Comparison of ENCODE assay signal across 14 mouse cellular contexts in the genomic region with DNA sequence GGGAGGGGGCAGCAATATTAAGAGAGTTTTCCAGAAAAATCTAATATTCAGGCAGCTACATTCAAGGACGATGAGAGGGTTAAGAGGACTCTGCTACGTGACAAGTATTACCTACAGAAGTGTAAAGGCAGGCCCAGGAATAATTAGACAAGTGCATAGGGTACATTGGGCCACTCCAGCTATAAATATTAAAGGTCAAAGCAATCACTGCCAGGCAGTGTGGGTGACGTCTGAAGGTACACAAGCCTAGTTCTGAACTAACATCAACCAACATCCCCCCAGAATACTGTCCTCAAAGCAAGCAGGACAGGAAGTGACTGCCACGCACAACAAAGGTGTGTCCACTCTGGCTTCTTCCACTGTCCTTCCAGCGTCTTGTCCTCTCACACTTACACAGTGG.
DNase-seq lines count a peak whose midpoint lies in the region; ATAC-seq lines count a peak whose summit lies in the region.
"Had no signal": no experiment of that assay in that cellular context is flagged by ENCODE, and none has a peak within 500 bp of the region (broad histone marks: within the 10 kb centered on the region; RNA-seq: fewer than 3 reads in every experiment).

No protein-coding gene starts in this region.

- H3K27ac ChIP-seq in forebrain, embryonic 15.5 days (replicated peaks) = peak overlapping the region; percentile 86; the same call in 1 of the 2 replicates
- no peak overlapping the region for H3K27ac ChIP-seq in forebrain, embryonic 13.5 days
- H3K27ac ChIP-seq in heart, embryonic 14.5 days (replicated peaks in 1 of 2; ENCODE audit: control insufficient read depth in 1 of 2, insufficient read depth in 1 of 2, low read depth in 2 of 2, low read length in 2 of 2) = peak overlapping the region; percentile 47 to 51; a peak in 3 of 4 replicates
- H3K27ac ChIP-seq in heart, embryonic 11.5 days (ENCODE audit: low read depth, low read length) = no peak overlapping the region
- H3K27ac ChIP-seq in midbrain, embryonic 12.5 days (replicated peaks) = peak overlapping the region; percentile 43; the same call in 1 of the 2 replicates
- H3K27ac ChIP-seq in midbrain, embryonic 14.5 days (replicated peaks; ENCODE audit: low read depth, low read length) = no peak overlapping the region
- H3K27ac ChIP-seq: embryonic facial prominence, embryonic 13.5 days; limb, embryonic 15.5 days; stomach, embryonic 15.5 days had no signal

- no peaks in the 10 kb centered on the region for H3K9me3 ChIP-seq in forebrain, embryonic 15.5 days
- no peaks in the 10 kb centered on the region for H3K9me3 ChIP-seq in forebrain, embryonic 13.5 days (replicated peaks)
- no peaks in the 10 kb centered on the region for H3K9me3 ChIP-seq in heart, embryonic 14.5 days (ENCODE audit: control insufficient read depth, low read length)
- no peaks in the 10 kb centered on the region for H3K9me3 ChIP-seq in heart, embryonic 11.5 days (replicated peaks; ENCODE audit: control insufficient read depth, low read length)
- no peaks in the 10 kb centered on the region for H3K9me3 ChIP-seq in midbrain, embryonic 12.5 days
- no peaks in the 10 kb centered on the region for H3K9me3 ChIP-seq in midbrain, embryonic 14.5 days (ENCODE audit: control insufficient read depth, low read length)
- H3K9me3 ChIP-seq: embryonic facial prominence, embryonic 13.5 days; limb, embryonic 15.5 days; stomach, embryonic 15.5 days had no signal

- no peak overlapping the region for H3K9ac ChIP-seq in forebrain, embryonic 15.5 days (replicated peaks)
- H3K9ac ChIP-seq in forebrain, embryonic 13.5 days = no peak overlapping the region
- no peak overlapping the region for H3K9ac ChIP-seq in heart, embryonic 14.5 days (ENCODE audit: low read length)
- H3K9ac ChIP-seq in heart, embryonic 11.5 days (ENCODE audit: low read depth, low read length) = no peak overlapping the region
- no peak overlapping the region for H3K9ac ChIP-seq in midbrain, embryonic 12.5 days (replicated peaks)
- no peak overlapping the region for H3K9ac ChIP-seq in midbrain, embryonic 14.5 days (replicated peaks; ENCODE audit: low read length)
- H3K9ac ChIP-seq: embryonic facial prominence, embryonic 13.5 days; limb, embryonic 15.5 days; stomach, embryonic 15.5 days had no signal

- no peak overlapping the region for H3K4me2 ChIP-seq in forebrain, embryonic 15.5 days (replicated peaks)
- no peak overlapping the region for H3K4me2 ChIP-seq in forebrain, embryonic 13.5 days
- H3K4me2 ChIP-seq in heart, embryonic 14.5 days (ENCODE audit: low read length) = no peak overlapping the region
- no peak overlapping the region for H3K4me2 ChIP-seq in heart, embryonic 11.5 days
- H3K4me2 ChIP-seq in midbrain, embryonic 12.5 days (replicated peaks) = no peak overlapping the region
- no peak overlapping the region for H3K4me2 ChIP-seq in midbrain, embryonic 14.5 days (ENCODE audit: low read length)
- H3K4me2 ChIP-seq: embryonic facial prominence, embryonic 13.5 days; limb, embryonic 15.5 days; stomach, embryonic 15.5 days had no signal

- H3K4me1 ChIP-seq in forebrain, embryonic 15.5 days = peaks cover 31% of the 10 kb centered on the region
- peaks cover 37% of the 10 kb centered on the region for H3K4me1 ChIP-seq in forebrain, embryonic 13.5 days
- H3K4me1 ChIP-seq in heart, embryonic 14.5 days (ENCODE audit: control insufficient read depth in 2 of 2, insufficient read depth in 2 of 2, low read length in 2 of 2) = peaks cover 4 to 15% of the 10 kb centered on the region in 2 experiments
- peaks cover 14% of the 10 kb centered on the region; the same call in 1 of the 2 replicates for H3K4me1 ChIP-seq in heart, embryonic 11.5 days (ENCODE audit: control insufficient read depth, insufficient read depth, low read length)
- peaks cover 21% of the 10 kb centered on the region for H3K4me1 ChIP-seq in midbrain, embryonic 12.5 days
- H3K4me1 ChIP-seq in midbrain, embryonic 14.5 days (ENCODE audit: control insufficient read depth, insufficient read depth, low read length) = peaks cover 13% of the 10 kb centered on the region

- no peaks in the 10 kb centered on the region for H3K27me3 ChIP-seq in forebrain, embryonic 15.5 days
- H3K27me3 ChIP-seq in forebrain, embryonic 13.5 days = no peaks in the 10 kb centered on the region
- H3K27me3 ChIP-seq in heart, embryonic 14.5 days (ENCODE audit: control insufficient read depth, insufficient read depth, low read length) = no peaks in the 10 kb centered on the region
- H3K27me3 ChIP-seq in heart, embryonic 11.5 days (ENCODE audit: control insufficient read depth, insufficient read depth, low read length) = no peaks in the 10 kb centered on the region
- H3K27me3 ChIP-seq in midbrain, embryonic 12.5 days = no peaks in the 10 kb centered on the region
- H3K27me3 ChIP-seq in midbrain, embryonic 14.5 days (ENCODE audit: control insufficient read depth, insufficient read depth, low read length) = no peaks in the 10 kb centered on the region
- H3K27me3 ChIP-seq: CH12.LX; embryonic facial prominence, embryonic 13.5 days; limb, embryonic 15.5 days; stomach, embryonic 15.5 days had no signal

- H3K36me3 ChIP-seq in forebrain, embryonic 15.5 days = no peaks in the 10 kb centered on the region
- H3K36me3 ChIP-seq in forebrain, embryonic 13.5 days (ENCODE audit: poor library complexity, severe bottlenecking) = no peaks in the 10 kb centered on the region
- H3K36me3 ChIP-seq in heart, embryonic 14.5 days (ENCODE audit: control insufficient read depth, insufficient read depth, low read length) = no peaks in the 10 kb centered on the region
- H3K36me3 ChIP-seq in heart, embryonic 11.5 days (ENCODE audit: control insufficient read depth, insufficient read depth, low read length) = no peaks in the 10 kb centered on the region
- no peaks in the 10 kb centered on the region for H3K36me3 ChIP-seq in midbrain, embryonic 12.5 days
- H3K36me3 ChIP-seq in midbrain, embryonic 14.5 days (ENCODE audit: control insufficient read depth, insufficient read depth, low read length) = no peaks in the 10 kb centered on the region
- H3K36me3 ChIP-seq: embryonic facial prominence, embryonic 13.5 days; limb, embryonic 15.5 days; stomach, embryonic 15.5 days had no signal

- WGBS in forebrain, embryonic 15.5 days = 85% methylated on average over 5 of the region's 5 CpGs
- WGBS in forebrain, embryonic 13.5 days = 84% methylated on average over 5 of the region's 5 CpGs
- WGBS in heart, embryonic 14.5 days = 68% methylated on average over 5 of the region's 5 CpGs
- WGBS in heart, embryonic 11.5 days (ENCODE audit: insufficient replicate concordance) = 69% methylated on average over 5 of the region's 5 CpGs
- 81% methylated on average over 5 of the region's 5 CpGs for WGBS in midbrain, embryonic 12.5 days
- WGBS in midbrain, embryonic 14.5 days = 77% methylated on average over 5 of the region's 5 CpGs

- no peak overlapping the region for H3K4me3 ChIP-seq in forebrain, embryonic 15.5 days
- no peak overlapping the region for H3K4me3 ChIP-seq in forebrain, embryonic 13.5 days
- H3K4me3 ChIP-seq in heart, embryonic 14.5 days (ENCODE audit: control insufficient read depth in 1 of 2, insufficient read depth in 1 of 2, low read depth in 1 of 2, low read length in 2 of 2) = no peak overlapping the region
- H3K4me3 ChIP-seq in heart, embryonic 11.5 days (ENCODE audit: low read depth, low read length) = no peak overlapping the region
- H3K4me3 ChIP-seq in midbrain, embryonic 12.5 days = no peak overlapping the region
- no peak overlapping the region for H3K4me3 ChIP-seq in midbrain, embryonic 14.5 days (replicated peaks; ENCODE audit: low read depth, low read length)
- H3K4me3 ChIP-seq: embryonic facial prominence, embryonic 13.5 days; limb, embryonic 15.5 days; stomach, embryonic 15.5 days had no signal

- DNase-seq in midbrain, embryonic 14.5 days = no peak
- DNase-seq in skeletal muscle tissue, adult 2 months (ENCODE audit: low read depth, low spot score) = peak; percentile 18
- DNase-seq in urinary bladder, adult 18-20 months (ENCODE audit: low spot score in 2 of 2) = no peak
- DNase-seq: spleen, adult 18-20 months; thymus, adult 2 months had no signal

- no peak for ATAC-seq in forebrain, embryonic 15.5 days (replicated peaks)
- ATAC-seq in forebrain, embryonic 13.5 days = no peak
- ATAC-seq in heart, embryonic 14.5 days (ENCODE audit: insufficient number of reproducible peaks, insufficient read depth, low FRiP score, low read depth) = no peak
- ATAC-seq in heart, embryonic 11.5 days (replicated peaks; ENCODE audit: insufficient number of reproducible peaks, low FRiP score, low TSS enrichment) = no peak
- no peak for ATAC-seq in midbrain, embryonic 12.5 days (ENCODE audit: low FRiP score, low read depth)
- ATAC-seq in midbrain, embryonic 14.5 days (ENCODE audit: low FRiP score, low TSS enrichment) = no peak

Comparison
In these comparisons a context has a peak if more than half of its experiments do, and no peak if none do; other contexts are left out.
1. H3K27ac ChIP-seq: peak in forebrain, embryonic 15.5 days (single experiment), heart, embryonic 14.5 days (2 of 2) and midbrain, embryonic 12.5 days (single experiment); none in forebrain, embryonic 13.5 days (single experiment), heart, embryonic 11.5 days (single experiment) and midbrain, embryonic 14.5 days (single experiment).